Mouse (Mus musculus) ES-E14 (cell line): ENCODE data around the gene 2300003K06Rik. TPM values are rescaled to one million over a fixed set of nuclear protein-coding genes. Genes with fewer than 3 reads are reported as not detected.
"Not testable (repeated sequence)": the region's sequence is repeated elsewhere in the genome, so short reads cannot be mapped to it uniquely, and the experiment has no call there.

Source experiments
- DNase-seq: peaks from one replicate; pipeline ENCODE4 v3.0.0-alpha.2; 2013; ENCODE audit warnings: low read depth, low spot score
- H3K27ac ChIP-seq: 2 replicates; pipeline ENCODE4 v1.5.1; 2012; ENCODE audit warnings: low read depth, mild to moderate bottlenecking, low read length, moderate library complexity, mixed read lengths; ENCODE audit not compliant: poor library complexity, insufficient read depth, severe bottlenecking
- H3K36me3 ChIP-seq: 2 replicates; pipeline ENCODE4 v1.6.1; 2012; ENCODE audit warnings: mild to moderate bottlenecking, low read length, moderate library complexity, mixed read lengths; ENCODE audit not compliant: control insufficient read depth, poor library complexity, insufficient read depth, severe bottlenecking
- H3K4me1 ChIP-seq, 2 experiments: fragments of 150-350 bp in 1 of 2; sonication (generic) in 1 of 2; 2 replicates each; pipeline ENCODE4 v1.6.1; 2012; ENCODE audit warnings: low read length in 2 of 2, mild to moderate bottlenecking in 1 of 2, mixed read lengths in 1 of 2; ENCODE audit not compliant: control insufficient read depth in 2 of 2, insufficient read depth in 2 of 2, poor library complexity in 1 of 2
- H3K4me3 ChIP-seq, 2 experiments: fragments of 150-350 bp in 1 of 2; sonication (generic) in 1 of 2; 2 replicates each; pipeline ENCODE4 v1.5.1; 2012; ENCODE audit warnings: low read length in 2 of 2, low read depth in 1 of 2, mild to moderate bottlenecking in 1 of 2, mixed read lengths in 1 of 2; ENCODE audit not compliant: insufficient read depth in 1 of 2, poor library complexity in 1 of 2, severe bottlenecking in 1 of 2
- H3K9ac ChIP-seq: 2 replicates; pipeline ENCODE4 v1.6.1; 2012; ENCODE audit warnings: low read depth, mild to moderate bottlenecking, low read length, mixed read lengths; ENCODE audit not compliant: poor library complexity, insufficient read depth, severe bottlenecking
- H3K9me3 ChIP-seq: fragments of 150-350 bp; sonication (generic); 2 replicates; pipeline ENCODE4 v1.6.1; 2012; ENCODE audit warnings: low read depth, mild to moderate bottlenecking, low read length; ENCODE audit not compliant: control insufficient read depth, insufficient read depth
- CHD2 ChIP-seq: IDR thresholded peaks from 2 replicates; pipeline ENCODE4 v1.6.1; 2014; ENCODE audit warnings: mild to moderate bottlenecking, low read depth, low read length, inconsistent platforms
- HCFC1 ChIP-seq: IDR thresholded peaks from 2 replicates; pipeline ENCODE4 v1.6.1; 2012; ENCODE audit warnings: low read length, inconsistent platforms, borderline replicate concordance; ENCODE audit not compliant: insufficient read depth
- MAFK ChIP-seq: IDR thresholded peaks from 2 replicates; pipeline ENCODE4 v1.6.1; 2014; ENCODE audit warnings: mild to moderate bottlenecking, low read depth, low read length, inconsistent platforms; ENCODE audit not compliant: insufficient read depth
- ZC3H11A ChIP-seq: IDR thresholded peaks from 2 replicates; pipeline ENCODE4 v1.6.1; 2012; ENCODE audit warnings: low read depth, mild to moderate bottlenecking, inconsistent platforms, low read length, borderline replicate concordance
- ZNF384 ChIP-seq: IDR thresholded peaks from 2 replicates; pipeline ENCODE4 v1.6.1; 2012; ENCODE audit warnings: low read depth, low read length, inconsistent platforms
- in situ Hi-C, 2 experiments: fragments of 600-800 bp; cut with MboI; formaldehyde crosslinking; loops; one replicate each; pipeline ENCODE4 v1.15.1; 2025; ENCODE audit warnings: low sequenced_read_pairs in 2 of 2, inconsistent platforms in 1 of 2; ENCODE audit not compliant: unreplicated experiment in 2 of 2
- total RNA-seq: library from RNA; depleted of rRNA; stranded (reverse); fragments of 300-350 nt; gene quantifications from 2 replicates; pipeline ENCODE4 v1.2.3, GENCODE M21; 2012; rRNA removed

The 2300003K06Rik gene
- total RNA-seq, result not detected in 2 replicates

GRCm38 (mm10) chr11:99837966-99838365, at the start of gene 2300003K06Rik:
Gene 2300003K06Rik, minus strand, starts transcription at chr11:99838066.
- in situ Hi-C loops, result no loop called here
- no peaks in the 10 kb centered on the region for H3K9me3 ChIP-seq
- TF ChIP-seq HCFC1 (no peak), ZC3H11A (no peak), ZNF384 (no peak), CHD2 (no peak), MAFK (no peak)
- H3K4me3 ChIP-seq, result no peak within 1 kb of the TSS
- H3K36me3 ChIP-seq, result no peaks in the 10 kb centered on the region
- no peak for DNase-seq
- H3K4me1 ChIP-seq, result no peaks in the 10 kb centered on the region
- no peak within 1 kb of the TSS for H3K9ac ChIP-seq
- no peak within 1 kb of the TSS; the same call in 1 of the 2 replicates for H3K27ac ChIP-seq

- DNase-seq, H3K36me3 ChIP-seq, in situ Hi-C loops: not testable (repeated sequence)
These were observed 41.0 kb upstream of the 2300003K06Rik start, which contains the start of gene Gm11567 for GRCm38 (mm10) chr11:99878887-99879286. Gene Gm11567, plus strand, starts transcription at chr11:99879187.

GRCm38 (mm10) chr11:99873089-99873488, 35.2 kb upstream of the 2300003K06Rik start, which contains the start of gene Krtap9-1:
Gene Krtap9-1, plus strand, starts transcription at chr11:99873389.
- in situ Hi-C loops, H3K27ac ChIP-seq, H3K36me3 ChIP-seq, H3K4me3 ChIP-seq, H3K4me1 ChIP-seq, H3K9me3 ChIP-seq, DNase-seq, H3K9ac ChIP-seq: not testable (repeated sequence)

More at GRCm38 (mm10) chr11:99878887-99879286, 41.0 kb upstream of the 2300003K06Rik start, which contains the start of gene Gm11567:
- H3K9me3 ChIP-seq, H3K9ac ChIP-seq, H3K27ac ChIP-seq, H3K4me1 ChIP-seq, H3K4me3 ChIP-seq: not testable (repeated sequence)

- H3K4me1 ChIP-seq, H3K27ac ChIP-seq, H3K9ac ChIP-seq, in situ Hi-C loops, H3K9me3 ChIP-seq, DNase-seq, H3K36me3 ChIP-seq, H3K4me3 ChIP-seq: not testable (repeated sequence)
These were observed 26.3 kb upstream of the 2300003K06Rik start, which contains the start of gene Gm11559 for GRCm38 (mm10) chr11:99864176-99864575. Gene Gm11559, plus strand, starts transcription at chr11:99864476.

- no peaks in the 10 kb centered on the region for H3K4me1 ChIP-seq
- H3K27ac ChIP-seq, result no peak overlapping the region
- H3K9ac ChIP-seq, result no peak overlapping the region
- TF ChIP-seq ZC3H11A (no peak), CHD2 (no peak), ZNF384 (no peak), HCFC1 (no peak), MAFK (no peak)
- no peak for DNase-seq
- in situ Hi-C loops, result no loop called here
- no peak overlapping the region for H3K4me3 ChIP-seq
- H3K9me3 ChIP-seq, result no peaks in the 10 kb centered on the region
- no peaks in the 10 kb centered on the region for H3K36me3 ChIP-seq
These were observed 20.9 kb upstream of the 2300003K06Rik start for GRCm38 (mm10) chr11:99858761-99859160.
